Mouse (Mus musculus) stomach, embryonic 14.5 days (tissue): ENCODE data around the gene Cers2. TPM values are rescaled to one million over a fixed set of nuclear protein-coding genes. Genes with fewer than 3 reads are reported as not detected.

ENCODE experiments used
- ATAC-seq: fragments of 200-750 bp; cut with Nextera tagmentation; 2 replicates; pipeline ENCODE4 v1.8.0; 2017; ENCODE audit warnings: low read depth, moderate TSS enrichment; ENCODE audit not compliant: insufficient number of reproducible peaks, insufficient read depth, low FRiP score
- H3K27ac ChIP-seq: fragments of 300-500 bp; sonication (generic); 2 replicates; pipeline ENCODE4 v1.5.1; 2014; ENCODE audit warnings: mild to moderate bottlenecking, low read length, moderate library complexity, mixed read lengths
- H3K27me3 ChIP-seq: fragments of 300-500 bp; sonication (generic); 2 replicates; pipeline ENCODE4 v1.6.1; 2014; ENCODE audit warnings: low read length, control low read depth, mixed read lengths; ENCODE audit not compliant: control insufficient read depth, insufficient read depth
- H3K36me3 ChIP-seq: fragments of 300-500 bp; sonication (generic); 2 replicates; pipeline ENCODE4 v1.6.1; 2014; ENCODE audit warnings: mild to moderate bottlenecking, control low read depth, low read length, moderate library complexity, mixed read lengths; ENCODE audit not compliant: control insufficient read depth, insufficient read depth
- H3K4me1 ChIP-seq: fragments of 300-500 bp; sonication (generic); 2 replicates; pipeline ENCODE4 v1.6.1; 2014; ENCODE audit warnings: low read length, control low read depth, mixed read lengths; ENCODE audit not compliant: control insufficient read depth, insufficient read depth
- H3K4me2 ChIP-seq: fragments of 300-500 bp; sonication (generic); replicated peaks from 2 replicates; pipeline ENCODE4 v1.6.1; 2014; ENCODE audit warnings: low read depth, low read length, control low read depth
- H3K4me3 ChIP-seq: fragments of 300-500 bp; sonication (generic); 2 replicates; pipeline ENCODE4 v1.5.1; 2014; ENCODE audit warnings: low read depth, low read length, control low read depth
- H3K9ac ChIP-seq: fragments of 300-500 bp; sonication (generic); replicated peaks from 2 replicates; pipeline ENCODE4 v1.6.1; 2014; ENCODE audit warnings: low read depth, mild to moderate bottlenecking, control low read depth, low read length, moderate library complexity, mixed read lengths
- H3K9me3 ChIP-seq: fragments of 300-500 bp; sonication (generic); 2 replicates; pipeline ENCODE4 v1.6.1; 2016; ENCODE audit warnings: low read depth, low read length, control low read depth; ENCODE audit not compliant: control insufficient read depth
- WGBS: fragments of 180-500 bp; shearing (Covaris S2); extraction: QIAGEN DNeasy Blood & Tissue Kit; methylation state at CpG from one replicate; pipeline ENCODE4 v1.1.7; 2014; 5-methylcytosine and 5-hydroxymethylcytosine counted together
- polyA plus RNA-seq: library from polyadenylated mRNA; unstranded; fragments of >200 nt; fragmentation: Nextera tagmentation; extraction: Ambion mirVana; gene quantifications from 2 replicates; pipeline ENCODE4 v1.2.1, GENCODE M21; 2014

Cers2 gene
- polyA plus RNA-seq, 1 experiment from 2014 or later = 146 TPM

GRCm38 (mm10) chr3:95284501-95285281, 29.9 kb upstream of the Cers2 start:
- 80% methylated on average over 12 of the region's 12 CpGs for WGBS
- H3K27ac ChIP-seq = no peak overlapping the region
- no peaks in the 10 kb centered on the region for H3K27me3 ChIP-seq
- H3K4me1 ChIP-seq = peaks cover 13% of the 10 kb centered on the region
- peak overlapping the region; percentile 70 for H3K4me2 ChIP-seq
- peaks cover 14% of the 10 kb centered on the region for H3K36me3 ChIP-seq
- H3K4me3 ChIP-seq = peak overlapping the region; percentile 78; the same call in 1 of the 2 replicates
- no peaks in the 10 kb centered on the region for H3K9me3 ChIP-seq
- no peak for ATAC-seq
- no peak overlapping the region for H3K9ac ChIP-seq

- Histone ChIP-seq H3K4me2 (no peak overlapping the region), H3K4me1 (peaks cover 13% of the 10 kb centered on the region), H3K4me3 (no peak overlapping the region), H3K36me3 (peaks cover 17% of the 10 kb centered on the region), H3K9me3 (no peaks in the 10 kb centered on the region), H3K27ac (peak overlapping the region; percentile 39; the same call in 1 of the 2 replicates), H3K9ac (no peak overlapping the region), H3K27me3 (no peaks in the 10 kb centered on the region)
- 94% methylated on average over 5 of the region's 5 CpGs for WGBS
- ATAC-seq = no peak
Measured at GRCm38 (mm10) chr3:95285390-95285789, 29.2 kb upstream of the Cers2 start.

GRCm38 (mm10) chr3:95286011-95286410, 28.6 kb upstream of the Cers2 start:
- Histone ChIP-seq H3K4me1 (peaks cover 10% of the 10 kb centered on the region), H3K27me3 (no peaks in the 10 kb centered on the region), H3K27ac (no peak overlapping the region), H3K9me3 (no peaks in the 10 kb centered on the region), H3K36me3 (peaks cover 23% of the 10 kb centered on the region), H3K9ac (no peak overlapping the region), H3K4me3 (no peak overlapping the region), H3K4me2 (no peak overlapping the region)
- no peak for ATAC-seq
- WGBS = 57% methylated on average over 5 of the region's 5 CpGs

- H3K27me3 ChIP-seq = no peaks in the 10 kb centered on the region
- ATAC-seq = no peak
- peaks cover 10% of the 10 kb centered on the region for H3K4me1 ChIP-seq
Measured at GRCm38 (mm10) chr3:95286510-95286909, 28.1 kb upstream of the Cers2 start.

GRCm38 (mm10) chr3:95287541-95287940, 27.1 kb upstream of the Cers2 start:
- no peak for ATAC-seq
- WGBS = 89% methylated on average over 3 of the region's 3 CpGs
- Histone ChIP-seq H3K9ac (no peak overlapping the region), H3K27me3 (no peaks in the 10 kb centered on the region), H3K27ac (no peak overlapping the region), H3K36me3 (peaks cover 35% of the 10 kb centered on the region), H3K4me1 (peaks cover 10% of the 10 kb centered on the region), H3K9me3 (no peaks in the 10 kb centered on the region), H3K4me3 (no peak overlapping the region), H3K4me2 (no peak overlapping the region)

More at GRCm38 (mm10) chr3:95286510-95286909, 28.1 kb upstream of the Cers2 start:
- Histone ChIP-seq H3K36me3 (peaks cover 28% of the 10 kb centered on the region), H3K9me3 (no peaks in the 10 kb centered on the region), H3K27ac (no peak overlapping the region), H3K4me3 (no peak overlapping the region), H3K9ac (no peak overlapping the region), H3K4me2 (no peak overlapping the region)
- WGBS = 88% methylated on average over 7 of the region's 7 CpGs

- WGBS = 91% methylated on average over 4 of the region's 4 CpGs
- Histone ChIP-seq H3K4me1 (peaks cover 3% of the 10 kb centered on the region; the same call in 1 of the 2 replicates), H3K9ac (no peak overlapping the region), H3K36me3 (peaks cover 49% of the 10 kb centered on the region), H3K27ac (no peak overlapping the region), H3K27me3 (no peaks in the 10 kb centered on the region), H3K4me3 (no peak overlapping the region), H3K4me2 (no peak overlapping the region), H3K9me3 (no peaks in the 10 kb centered on the region)
- no peak for ATAC-seq
Measured at GRCm38 (mm10) chr3:95289419-95289818, 25.2 kb upstream of the Cers2 start.

- H3K9me3 ChIP-seq = no peaks in the 10 kb centered on the region
- no peak overlapping the region for H3K9ac ChIP-seq
- no peak overlapping the region for H3K4me3 ChIP-seq
- H3K27ac ChIP-seq = no peak overlapping the region
- no peaks in the 10 kb centered on the region for H3K4me1 ChIP-seq
- no peak overlapping the region for H3K4me2 ChIP-seq
- peaks cover 52% of the 10 kb centered on the region for H3K36me3 ChIP-seq
- no peak for ATAC-seq
- WGBS = 57% methylated on average over 6 of the region's 6 CpGs
- H3K27me3 ChIP-seq = no peaks in the 10 kb centered on the region
Measured at GRCm38 (mm10) chr3:95290156-95290555, 24.4 kb upstream of the Cers2 start.

GRCm38 (mm10) chr3:95291041-95291440, 23.6 kb upstream of the Cers2 start:
- H3K4me1 ChIP-seq = no peaks in the 10 kb centered on the region
- H3K4me3 ChIP-seq = no peak overlapping the region
- ATAC-seq = no peak
- no peak overlapping the region for H3K9ac ChIP-seq
- H3K27me3 ChIP-seq = no peaks in the 10 kb centered on the region
- H3K36me3 ChIP-seq = peaks cover 52% of the 10 kb centered on the region
- no peak overlapping the region for H3K27ac ChIP-seq
- H3K4me2 ChIP-seq = no peak overlapping the region
- H3K9me3 ChIP-seq = no peaks in the 10 kb centered on the region
- 83% methylated on average over 4 of the region's 4 CpGs for WGBS
